Mouse (Mus musculus) midbrain, postnatal 0 days (tissue): ENCODE results near the gene Galnt15. TPM values are rescaled to one million over a fixed set of nuclear protein-coding genes. Genes with fewer than 3 reads are reported as not detected.

ENCODE experiments used
- ATAC-seq: fragments of 200-750 bp; cut with Nextera tagmentation; 2 replicates; pipeline ENCODE4 v1.8.0; 2017; ENCODE audit warnings: moderate number of reproducible peaks, mild to moderate bottlenecking, moderate TSS enrichment, moderate library complexity; ENCODE audit not compliant: low FRiP score
- DNase-seq: peaks from one replicate; pipeline ENCODE4 v3.0.0-alpha.2; 2015; ENCODE audit warnings: low spot score
- H3K27ac ChIP-seq: fragments of 300-500 bp; sonication (generic); 2 replicates; pipeline ENCODE4 v1.5.1; 2014; ENCODE audit warnings: low read depth, mild to moderate bottlenecking, low read length, mixed read lengths
- H3K27me3 ChIP-seq: fragments of 300-500 bp; sonication (generic); 2 replicates; pipeline ENCODE4 v1.6.1; 2014; ENCODE audit warnings: low read length, control low read depth, mixed read lengths; ENCODE audit not compliant: insufficient read depth
- H3K36me3 ChIP-seq: fragments of 300-500 bp; sonication (generic); 2 replicates; pipeline ENCODE4 v1.6.1; 2014; ENCODE audit warnings: low read length, control low read depth, mixed read lengths; ENCODE audit not compliant: insufficient read depth
- H3K4me1 ChIP-seq: fragments of 300-500 bp; sonication (generic); 2 replicates; pipeline ENCODE4 v1.6.1; 2014; ENCODE audit warnings: mild to moderate bottlenecking, control low read depth, antibody characterized with exemption, low read length, mixed read lengths; ENCODE audit not compliant: insufficient read depth
- H3K4me2 ChIP-seq: fragments of 300-500 bp; sonication (generic); 2 replicates; pipeline ENCODE4 v1.6.1; 2014; ENCODE audit warnings: low read depth, mild to moderate bottlenecking, low read length, mixed read lengths; ENCODE audit not compliant: poor library complexity, severe bottlenecking
- H3K4me3 ChIP-seq: fragments of 300-500 bp; sonication (generic); 2 replicates; pipeline ENCODE4 v1.5.1; 2014; ENCODE audit warnings: low read depth, mild to moderate bottlenecking, low read length, moderate library complexity
- H3K9ac ChIP-seq: fragments of 300-500 bp; sonication (generic); replicated peaks from 2 replicates; pipeline ENCODE4 v1.6.1; 2014; ENCODE audit warnings: mild to moderate bottlenecking, low read length, moderate library complexity, mixed read lengths; ENCODE audit not compliant: poor library complexity, severe bottlenecking
- H3K9me3 ChIP-seq: fragments of 300-500 bp; sonication (generic); 2 replicates; pipeline ENCODE4 v1.6.1; 2016; ENCODE audit warnings: low read length, control low read depth
- CTCF ChIP-seq: IDR thresholded peaks from 2 replicates; pipeline ENCODE4 v1.5.1; 2016; ENCODE audit warnings: antibody characterized with exemption, mild to moderate bottlenecking
- WGBS: fragments of 180-500 bp; shearing (Covaris S2); extraction: QIAGEN DNeasy Blood & Tissue Kit; methylation state at CpG from one replicate; pipeline ENCODE4 v1.1.7; 2014; 5-methylcytosine and 5-hydroxymethylcytosine counted together
- polyA plus RNA-seq: library from polyadenylated mRNA; unstranded; fragments of >200 nt; fragmentation: Nextera tagmentation; extraction: Ambion mirVana; gene quantifications from 2 replicates; pipeline ENCODE4 v1.2.1, GENCODE M21; 2015
- total RNA-seq: library from RNA; depleted of rRNA; stranded (reverse); fragments of >200 nt; gene quantifications from 2 replicates; pipeline ENCODE4 v1.2.3, GENCODE M21; 2014

The Galnt15 gene
- total and polyA plus RNA-seq, 2 experiments from 2014 or later, result 0.77 to 1.9 TPM

DNA sequence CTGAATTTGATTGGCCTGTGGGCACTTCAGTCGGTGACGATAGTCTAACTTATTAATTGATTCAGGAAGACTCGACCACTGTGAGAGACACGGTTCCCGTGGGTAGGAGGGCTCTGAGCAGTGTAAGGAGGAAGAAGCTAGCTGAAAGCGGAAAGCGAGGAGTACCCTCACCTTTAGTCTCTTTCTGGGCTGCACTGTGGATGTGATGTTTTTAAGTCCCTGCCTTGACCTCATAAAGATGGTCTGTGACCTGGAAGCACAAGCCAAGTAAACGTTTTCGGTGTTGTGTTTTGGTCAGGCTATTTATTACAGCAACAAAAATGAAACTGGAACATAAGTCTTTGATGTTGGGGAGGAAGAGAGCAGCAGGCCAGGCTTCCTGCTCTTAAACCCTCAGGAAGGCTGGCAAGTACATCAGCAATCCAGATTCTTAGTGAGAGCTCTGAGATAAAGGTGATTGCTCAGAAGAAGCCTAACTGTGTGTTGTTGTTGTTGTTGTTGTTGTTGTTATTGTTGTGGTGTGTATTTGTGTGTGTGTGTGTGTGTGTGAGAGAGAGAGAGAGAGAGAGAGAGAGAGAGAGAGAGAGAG, 23.0 kb upstream of the Galnt15 start:
- Histone ChIP-seq H3K4me3 (no peak overlapping the region), H3K9ac (no peak overlapping the region), H3K4me2 (no peak overlapping the region), H3K36me3 (no peaks in the 10 kb centered on the region), H3K27ac (no peak overlapping the region), H3K27me3 (no peaks in the 10 kb centered on the region), H3K4me1 (no peaks in the 10 kb centered on the region), H3K9me3 (no peaks in the 10 kb centered on the region)
- no peak for TF ChIP-seq CTCF
- DNase-seq (no peak), ATAC-seq (no peak)
- WGBS, result 75% methylated on average over 9 of the region's 9 CpGs

DNA sequence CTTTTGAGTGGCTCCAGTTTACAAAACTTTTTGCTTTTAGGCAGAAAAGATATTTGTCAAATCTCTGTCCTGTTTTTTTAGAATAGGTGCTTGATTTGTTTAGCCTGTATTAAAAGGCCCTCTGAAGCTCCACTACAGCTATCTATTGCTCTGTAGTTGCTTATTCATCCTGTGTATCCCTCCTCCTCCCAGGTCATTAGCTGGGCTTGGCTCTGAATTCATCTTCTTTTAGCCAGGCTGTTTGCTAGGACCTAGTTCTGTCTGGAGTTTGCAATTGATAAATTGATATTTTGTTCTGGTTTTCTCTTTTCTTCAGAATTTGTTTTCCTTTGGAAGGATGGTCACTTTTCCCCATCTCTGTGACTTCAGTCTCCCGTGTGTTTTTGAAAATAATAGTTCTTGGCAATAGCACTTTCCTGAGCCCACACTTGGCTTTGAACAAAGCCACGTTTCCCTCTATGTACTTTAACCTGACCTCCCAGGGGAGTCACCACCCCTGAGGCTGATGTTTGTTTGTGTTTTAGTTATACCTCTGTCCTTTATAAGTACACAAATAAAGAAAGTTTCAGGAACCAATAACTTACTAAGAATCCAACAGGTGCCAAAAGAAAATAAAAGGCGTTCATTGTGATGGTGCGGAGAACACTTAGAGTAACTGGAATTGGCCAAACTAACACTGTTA, 21.0 kb upstream of the Galnt15 start:
- Histone ChIP-seq H3K9ac (no peak overlapping the region), H3K9me3 (no peaks in the 10 kb centered on the region), H3K4me2 (no peak overlapping the region), H3K27me3 (no peaks in the 10 kb centered on the region), H3K36me3 (no peaks in the 10 kb centered on the region), H3K4me3 (no peak overlapping the region), H3K4me1 (no peaks in the 10 kb centered on the region), H3K27ac (no peak overlapping the region)
- ATAC-seq, result no peak
- no peak for TF ChIP-seq CTCF
- WGBS, result 93% methylated on average over 4 of the region's 4 CpGs
- no peak for DNase-seq

DNA sequence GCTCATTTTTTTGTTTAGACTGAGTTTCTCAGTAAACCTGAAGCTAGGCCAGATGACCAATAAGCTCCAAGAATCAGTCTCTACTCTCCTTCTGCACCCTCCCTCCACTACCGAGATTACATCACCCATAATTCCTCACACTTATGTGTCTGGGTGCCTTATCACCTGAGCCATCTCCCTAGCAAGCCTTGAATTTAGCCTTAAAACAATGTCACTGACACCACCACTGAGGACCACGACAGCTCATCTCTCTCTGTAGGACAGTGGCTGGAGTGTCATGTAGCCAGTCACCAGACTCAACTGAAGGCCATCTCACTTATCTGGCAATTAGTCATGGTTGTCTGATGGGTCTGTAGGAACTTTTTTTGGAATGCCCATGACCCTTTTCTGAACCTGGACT, 19.1 kb upstream of the Galnt15 start:
- DNase-seq (no peak), ATAC-seq (no peak)
- no peak overlapping the region for H3K4me2 ChIP-seq

GRCm38 (mm10) chr14:32011547-32012304, 17.1 kb upstream of the Galnt15 start:
- no peak for DNase-seq
- Histone ChIP-seq H3K27me3 (no peaks in the 10 kb centered on the region), H3K9ac (no peak overlapping the region), H3K36me3 (no peaks in the 10 kb centered on the region), H3K27ac (no peak overlapping the region), H3K4me2 (no peak overlapping the region), H3K4me1 (peaks cover 3% of the 10 kb centered on the region; the same call in 1 of the 2 replicates), H3K4me3 (no peak overlapping the region), H3K9me3 (no peaks in the 10 kb centered on the region)
- TF ChIP-seq CTCF, result no peak
- no peak for ATAC-seq
- 78% methylated on average over 6 of the region's 6 CpGs for WGBS

More for the DNA sequence above, 19.1 kb upstream of the Galnt15 start:
- WGBS, result 83% methylated on average over 2 of the region's 2 CpGs
- Histone ChIP-seq H3K27ac (no peak overlapping the region), H3K9ac (no peak overlapping the region), H3K9me3 (no peaks in the 10 kb centered on the region), H3K4me3 (no peak overlapping the region), H3K36me3 (no peaks in the 10 kb centered on the region), H3K4me1 (no peaks in the 10 kb centered on the region), H3K27me3 (no peaks in the 10 kb centered on the region)
- no peak for TF ChIP-seq CTCF

DNA sequence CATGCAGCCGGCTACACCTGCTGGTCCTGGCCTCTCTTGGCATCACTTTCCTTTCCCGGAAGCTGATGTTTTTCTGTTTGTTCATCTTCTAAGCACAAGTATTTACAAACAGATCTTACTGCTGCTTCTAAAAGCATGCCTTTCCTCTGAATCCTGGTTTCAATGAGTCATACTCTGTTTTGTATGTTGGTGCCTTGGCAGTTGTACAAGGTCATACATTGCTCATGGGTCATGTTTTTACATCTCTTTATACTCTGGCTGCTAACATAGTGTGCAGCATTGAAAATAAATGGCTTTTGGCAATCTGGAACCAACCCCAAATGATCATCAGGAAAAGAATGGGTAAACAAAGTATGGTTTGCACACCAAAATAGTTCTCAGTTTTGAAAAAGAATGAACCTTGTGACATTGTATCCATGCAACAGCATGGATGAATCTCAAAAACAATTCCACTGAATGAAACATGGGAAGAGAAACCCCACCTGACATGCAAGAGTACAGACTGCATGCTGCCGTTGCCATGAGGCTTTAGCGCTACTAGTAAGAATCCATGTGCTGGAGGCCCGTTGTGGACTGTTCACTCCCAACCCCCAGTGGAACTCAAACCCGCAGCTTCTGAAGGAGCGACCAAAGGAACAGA, 13.5 kb upstream of the Galnt15 start:
- no peaks in the 10 kb centered on the region for H3K36me3 ChIP-seq
- H3K4me3 ChIP-seq, result no peak overlapping the region
- H3K4me1 ChIP-seq, result peaks cover 8% of the 10 kb centered on the region; the same call in 1 of the 2 replicates
- WGBS, result 82% methylated on average over 7 of the region's 7 CpGs
- no peaks in the 10 kb centered on the region for H3K9me3 ChIP-seq
- peak overlapping the region; percentile 32; the same call in 1 of the 2 replicates for H3K27ac ChIP-seq
- H3K4me2 ChIP-seq, result no peak overlapping the region
- ATAC-seq (no peak), DNase-seq (peak; percentile 27)
- no peak for TF ChIP-seq CTCF
- H3K9ac ChIP-seq, result no peak overlapping the region
- H3K27me3 ChIP-seq, result no peaks in the 10 kb centered on the region
